Mouse (Mus musculus) heart, embryonic 14.5 days (tissue): ENCODE data around the gene Kpna4. TPM values are rescaled to one million over a fixed set of nuclear protein-coding genes. Genes with fewer than 3 reads are reported as not detected.

Experiments
- ATAC-seq: fragments of 200-750 bp; cut with Nextera tagmentation; 2 replicates; pipeline ENCODE4 v1.8.0; 2017; ENCODE audit warnings: low read depth, moderate TSS enrichment; ENCODE audit not compliant: insufficient number of reproducible peaks, insufficient read depth, low FRiP score
- H3K27ac ChIP-seq, 2 experiments: fragments of 200-500 bp in 1 of 2; fragments of 300-500 bp in 1 of 2; sonication (generic) in 1 of 2; replicated peaks in 1 of 2; 2 replicates each; pipeline ENCODE4 v1.5.1; 2012 to 2014; ENCODE audit warnings: low read depth in 2 of 2, low read length in 2 of 2, control low read depth in 1 of 2, mild to moderate bottlenecking in 1 of 2, mixed read lengths in 1 of 2; ENCODE audit not compliant: control insufficient read depth in 1 of 2, insufficient read depth in 1 of 2
- H3K27me3 ChIP-seq: fragments of 300-500 bp; sonication (generic); 2 replicates; pipeline ENCODE4 v1.6.1; 2014; ENCODE audit warnings: mild to moderate bottlenecking, low read length, control low read depth; ENCODE audit not compliant: control insufficient read depth, insufficient read depth
- H3K36me3 ChIP-seq: fragments of 300-500 bp; sonication (generic); 2 replicates; pipeline ENCODE4 v1.6.1; 2014; ENCODE audit warnings: mild to moderate bottlenecking, control low read depth, low read length, mixed read lengths; ENCODE audit not compliant: control insufficient read depth, insufficient read depth
- H3K4me1 ChIP-seq, 2 experiments: fragments of 200-500 bp in 1 of 2; fragments of 300-500 bp in 1 of 2; sonication (generic) in 1 of 2; 2 replicates each; pipeline ENCODE4 v1.6.1; 2012 to 2014; ENCODE audit warnings: low read length in 2 of 2, control low read depth in 1 of 2, mixed read lengths in 1 of 2; ENCODE audit not compliant: control insufficient read depth in 2 of 2, insufficient read depth in 2 of 2
- H3K4me2 ChIP-seq: fragments of 300-500 bp; sonication (generic); 2 replicates; pipeline ENCODE4 v1.6.1; 2014; ENCODE audit warnings: mild to moderate bottlenecking, low read length
- H3K4me3 ChIP-seq, 2 experiments: fragments of 200-500 bp in 1 of 2; fragments of 300-500 bp in 1 of 2; sonication (generic) in 1 of 2; 2 replicates each; pipeline ENCODE4 v1.5.1; 2012 to 2014; ENCODE audit warnings: low read length in 2 of 2, mild to moderate bottlenecking in 2 of 2, control low read depth in 1 of 2, low read depth in 1 of 2, moderate library complexity in 1 of 2; ENCODE audit not compliant: control insufficient read depth in 1 of 2, insufficient read depth in 1 of 2
- H3K9ac ChIP-seq: fragments of 300-500 bp; sonication (generic); 2 replicates; pipeline ENCODE4 v1.6.1; 2014; ENCODE audit warnings: mild to moderate bottlenecking, low read length
- H3K9me3 ChIP-seq: fragments of 300-500 bp; sonication (generic); 2 replicates; pipeline ENCODE4 v1.6.1; 2016; ENCODE audit warnings: low read length, control low read depth; ENCODE audit not compliant: control insufficient read depth
- WGBS: fragments of 180-500 bp; shearing (Covaris S2); extraction: QIAGEN DNeasy Blood & Tissue Kit; methylation state at CpG from one replicate; pipeline ENCODE4 v1.1.7; 2014; 5-methylcytosine and 5-hydroxymethylcytosine counted together
- polyA plus RNA-seq: library from polyadenylated mRNA; unstranded; fragments of >200 nt; fragmentation: Nextera tagmentation; extraction: Ambion mirVana; gene quantifications from 2 replicates; pipeline ENCODE4 v1.2.1, GENCODE M21; 2014

Kpna4 gene
- polyA plus RNA-seq, 1 experiment from 2014 or later = 31.2 TPM

DNA sequence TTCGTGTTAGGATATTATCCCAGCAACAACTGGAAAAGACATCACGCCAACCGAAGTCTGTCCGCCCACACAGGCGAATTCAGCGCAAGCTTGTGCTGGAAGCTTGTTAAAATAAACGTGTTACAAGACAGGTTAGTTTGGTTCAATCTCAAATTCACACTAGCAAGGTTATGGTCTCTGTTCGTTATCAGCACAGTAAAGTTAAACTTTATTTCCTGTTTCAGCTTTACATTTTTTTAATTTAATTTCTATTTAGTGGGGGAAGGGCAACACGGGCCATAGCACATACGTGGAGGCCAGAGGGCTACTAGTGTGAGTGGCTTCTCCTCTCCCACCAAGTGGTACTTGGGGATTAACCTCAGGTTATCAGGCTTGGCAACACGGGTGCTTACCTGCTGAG, 75.0 kb downstream of the Kpna4 start:
- H3K27me3 ChIP-seq = no peaks in the 10 kb centered on the region
- H3K9me3 ChIP-seq = no peaks in the 10 kb centered on the region
- H3K27ac ChIP-seq = no peak overlapping the region
- no peak overlapping the region for H3K9ac ChIP-seq
- WGBS = 89% methylated on average over 11 of the region's 11 CpGs
- no peak overlapping the region for H3K4me2 ChIP-seq
- H3K4me3 ChIP-seq = no peak overlapping the region
- ATAC-seq = no peak
- H3K4me1 ChIP-seq = peaks cover 0 to under 1% of the 10 kb centered on the region in 2 experiments; a peak in 1 of 4 replicates
- no peaks in the 10 kb centered on the region for H3K36me3 ChIP-seq

DNA sequence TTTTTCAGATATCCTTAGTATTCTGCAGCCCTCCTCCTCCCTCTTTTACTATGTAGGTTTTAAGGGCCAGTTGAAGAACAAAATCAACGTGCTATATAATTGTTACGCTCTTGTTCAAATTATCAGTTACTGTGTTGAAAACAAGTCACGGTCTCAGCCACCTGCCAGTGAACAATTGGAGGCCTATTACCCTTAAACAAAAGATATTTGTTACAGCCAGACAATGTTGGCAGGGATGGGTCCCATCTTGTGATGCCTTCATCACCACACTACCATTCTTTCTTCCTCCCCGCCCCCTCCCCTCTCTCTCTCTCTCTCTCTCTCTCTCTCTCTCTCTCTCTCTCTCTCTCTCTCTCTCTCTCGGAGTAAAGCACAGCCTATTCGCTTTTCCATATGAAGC, 77.9 kb downstream of the Kpna4 start:
- Histone ChIP-seq H3K9me3 (no peaks in the 10 kb centered on the region), H3K27me3 (no peaks in the 10 kb centered on the region), H3K36me3 (no peaks in the 10 kb centered on the region), H3K4me2 (no peak overlapping the region), H3K4me3 (no peak overlapping the region), H3K9ac (no peak overlapping the region), H3K27ac (no peak overlapping the region), H3K4me1 (peaks cover 2 to 14% of the 10 kb centered on the region in 2 experiments)
- ATAC-seq = no peak
- WGBS = 77% methylated on average over 6 of the region's 6 CpGs

DNA sequence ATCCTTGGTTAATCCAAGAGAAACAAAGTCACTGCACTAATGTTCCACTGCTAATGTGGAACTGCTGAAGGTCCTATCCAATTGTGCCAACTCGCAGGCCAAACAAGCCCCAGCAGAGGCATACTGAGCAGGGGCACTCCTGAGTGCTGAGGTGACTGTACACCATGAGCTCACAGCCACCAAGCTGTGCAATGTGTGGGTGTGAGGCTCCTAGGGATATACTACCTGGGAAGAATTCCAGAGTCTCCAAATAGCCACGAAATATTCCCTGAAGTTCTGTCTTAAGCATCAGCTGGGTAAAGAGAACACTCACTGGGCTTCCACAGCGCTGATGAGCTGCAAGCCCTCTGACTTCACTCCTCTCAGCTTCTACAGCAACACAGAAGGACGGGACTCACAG, 79.2 kb downstream of the Kpna4 start:
- 75% methylated on average over 4 of the region's 4 CpGs for WGBS
- no peak overlapping the region for H3K4me2 ChIP-seq
- H3K36me3 ChIP-seq = no peaks in the 10 kb centered on the region
- no peaks in the 10 kb centered on the region for H3K27me3 ChIP-seq
- ATAC-seq = no peak
- H3K4me3 ChIP-seq = no peak overlapping the region
- H3K27ac ChIP-seq = no peak overlapping the region
- H3K9ac ChIP-seq = no peak overlapping the region
- peaks cover 2 to 17% of the 10 kb centered on the region in 2 experiments for H3K4me1 ChIP-seq
- no peaks in the 10 kb centered on the region for H3K9me3 ChIP-seq

DNA sequence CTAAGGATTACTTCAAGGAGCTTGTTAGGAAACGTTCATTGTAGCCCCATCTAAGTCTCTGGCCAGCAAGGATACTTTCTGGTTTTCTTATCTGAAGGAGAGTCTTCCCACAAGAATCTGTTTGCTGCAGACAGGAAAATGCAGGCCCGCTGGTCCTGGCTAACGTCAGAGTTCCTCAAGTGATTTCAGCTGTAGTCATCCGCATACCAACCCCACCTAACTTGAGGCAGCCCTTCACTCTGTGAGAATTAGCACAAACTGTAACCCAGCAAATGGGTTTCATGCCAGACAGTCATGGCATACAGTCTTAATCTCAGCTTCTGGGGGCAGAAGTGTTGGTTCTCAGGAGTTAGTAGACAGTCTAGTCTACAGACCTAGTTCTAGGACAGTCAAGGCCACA, 80.4 kb downstream of the Kpna4 start:
- no peak overlapping the region for H3K4me3 ChIP-seq
- H3K36me3 ChIP-seq = peaks cover 6% of the 10 kb centered on the region; the same call in 1 of the 2 replicates
- H3K9me3 ChIP-seq = no peaks in the 10 kb centered on the region
- no peak overlapping the region for H3K27ac ChIP-seq
- ATAC-seq = no peak
- H3K4me1 ChIP-seq = peaks cover 2 to 22% of the 10 kb centered on the region in 2 experiments
- 33% methylated on average over 4 of the region's 4 CpGs for WGBS
- H3K9ac ChIP-seq = no peak overlapping the region
- no peaks in the 10 kb centered on the region for H3K27me3 ChIP-seq
- H3K4me2 ChIP-seq = peak overlapping the region; percentile 91; the same call in 1 of the 2 replicates

DNA sequence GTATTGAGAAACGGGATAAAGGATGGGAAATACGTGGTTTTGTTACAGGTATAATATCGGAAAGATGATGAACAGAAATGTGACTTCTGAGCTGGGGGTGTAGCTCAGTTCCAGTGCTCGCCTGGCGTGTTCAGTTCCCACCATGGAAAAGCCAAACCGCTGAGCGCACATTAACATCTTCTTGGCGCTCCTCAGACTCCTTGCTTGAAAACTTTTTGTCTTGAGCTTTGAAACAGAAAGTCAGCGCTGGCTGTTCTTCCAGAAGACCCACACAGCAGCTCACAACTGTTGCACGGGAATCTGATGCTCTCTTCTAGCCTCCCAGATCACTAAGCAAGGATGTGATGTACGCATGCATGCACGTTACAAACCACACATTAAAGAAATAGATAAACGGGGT, 81.2 kb downstream of the Kpna4 start:
- H3K9ac ChIP-seq = peak overlapping the region; percentile 88
- peak overlapping the region; percentile 91 for H3K4me2 ChIP-seq
- peaks cover 8% of the 10 kb centered on the region; the same call in 1 of the 2 replicates for H3K36me3 ChIP-seq
- H3K27ac ChIP-seq = peak overlapping the region in 1 of 2 experiments; percentile 95; a peak in 1 of 4 replicates
- WGBS = 21% methylated on average over 13 of the region's 13 CpGs
- ATAC-seq = no peak
- peaks cover 2 to 25% of the 10 kb centered on the region in 2 experiments for H3K4me1 ChIP-seq
- no peaks in the 10 kb centered on the region for H3K27me3 ChIP-seq
- H3K4me3 ChIP-seq = peak overlapping the region; percentile 71 to 85
- no peaks in the 10 kb centered on the region for H3K9me3 ChIP-seq

DNA sequence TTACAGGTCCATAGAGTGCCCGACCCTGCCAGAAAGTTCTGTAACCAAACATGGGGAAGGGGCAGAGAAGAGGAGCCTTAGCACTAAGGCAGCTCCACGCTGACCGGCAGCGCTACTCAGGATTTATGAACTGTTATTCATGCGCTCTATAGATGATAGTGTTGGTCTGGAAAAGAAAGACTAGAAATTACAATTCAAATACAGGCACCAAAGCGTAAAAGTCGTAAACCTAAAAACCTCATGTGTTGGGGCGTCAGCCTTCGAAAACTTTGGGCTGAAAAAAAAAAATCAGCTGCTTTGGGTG, 81.6 kb downstream of the Kpna4 start:
- no peaks in the 10 kb centered on the region for H3K9me3 ChIP-seq
- H3K4me2 ChIP-seq = peak overlapping the region; percentile 91
- peak overlapping the region; percentile 88 for H3K9ac ChIP-seq
- peak overlapping the region; percentile 78 to 95 for H3K27ac ChIP-seq
- ATAC-seq = no peak
- H3K4me1 ChIP-seq = peaks cover 2 to 25% of the 10 kb centered on the region in 2 experiments
- H3K36me3 ChIP-seq = peaks cover 11% of the 10 kb centered on the region
- H3K4me3 ChIP-seq = peak overlapping the region; percentile 71 to 85
- 8% methylated on average over 9 of the region's 9 CpGs for WGBS
- no peaks in the 10 kb centered on the region for H3K27me3 ChIP-seq

DNA sequence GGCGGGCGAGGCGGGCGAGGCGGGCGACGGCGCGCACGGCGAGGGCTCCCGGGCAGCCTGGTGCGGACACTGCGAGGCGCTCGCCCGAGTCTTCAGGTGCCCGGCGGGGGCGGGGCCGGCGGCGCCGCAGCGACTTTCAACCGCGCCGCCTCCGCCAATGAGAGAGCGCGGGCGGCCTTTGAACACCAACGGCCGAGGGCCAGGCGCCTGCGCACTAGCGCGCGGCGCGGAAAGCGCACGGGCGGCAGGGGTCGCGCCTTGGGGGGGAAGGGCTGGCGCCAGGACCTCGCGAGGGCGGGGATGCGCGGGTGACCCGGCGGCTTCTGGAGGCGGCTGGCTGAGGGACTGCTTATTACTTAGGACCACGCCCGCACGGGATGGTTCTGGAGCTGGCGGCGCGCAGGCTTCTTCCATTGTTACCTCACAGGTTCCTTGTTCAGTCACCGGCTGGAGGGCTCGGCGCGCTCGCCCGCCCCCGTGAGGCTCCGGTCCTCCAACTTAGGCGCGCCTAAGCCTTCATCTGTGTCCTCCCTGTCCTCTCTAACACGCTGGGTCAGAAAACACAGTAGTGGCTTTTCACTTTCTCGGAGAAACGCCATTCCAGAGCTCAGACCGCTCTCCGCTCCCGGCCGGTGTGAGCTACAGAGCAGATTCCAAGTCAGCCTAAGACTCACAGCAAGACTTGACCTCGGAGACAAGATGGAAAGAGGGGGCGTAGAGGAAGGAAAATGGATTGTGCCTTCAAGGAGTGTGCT, 82.1 kb downstream of the Kpna4 start, which contains the start of gene Trim59:
Gene Trim59 (minus strand): TSS at position 111 of the 755 bp plus-strand sequence.
- no peaks in the 10 kb centered on the region for H3K9me3 ChIP-seq
- H3K27me3 ChIP-seq = no peaks in the 10 kb centered on the region
- peaks cover 2 to 25% of the 10 kb centered on the region in 2 experiments for H3K4me1 ChIP-seq
- H3K27ac ChIP-seq = peak within 1 kb of the TSS; percentile 78 to 95
- ATAC-seq = peak; percentile 95
- H3K9ac ChIP-seq = peak within 1 kb of the TSS; percentile 88
- under 1% methylated on average over 75 of the region's 80 CpGs for WGBS
- peak within 1 kb of the TSS; percentile 71 to 85 for H3K4me3 ChIP-seq
- H3K4me2 ChIP-seq = peak within 1 kb of the TSS; percentile 91
- peaks cover 15% of the 10 kb centered on the region for H3K36me3 ChIP-seq
